Mouse (Mus musculus) kidney, postnatal 0 days (tissue): ENCODE results near the gene Nme3. TPM values are rescaled to one million over a fixed set of nuclear protein-coding genes. Genes with fewer than 3 reads are reported as not detected.
A peak's percentile ranks its signal among the peaks of the same experiment; 100 is the strongest.

Experiments
- ATAC-seq: fragments of 200-750 bp; cut with Nextera tagmentation; replicated peaks from 2 replicates; pipeline ENCODE4 v1.8.0; 2017; ENCODE audit warnings: low read depth, moderate number of reproducible peaks, moderate TSS enrichment, moderate library complexity; ENCODE audit not compliant: low FRiP score
- DNase-seq: peaks from one replicate; pipeline ENCODE4 v3.0.0-alpha.2; 2016; ENCODE audit warnings: low spot score
- H3K27ac ChIP-seq: fragments of 300-500 bp; sonication (generic); 2 replicates; pipeline ENCODE4 v1.5.1; 2014; ENCODE audit warnings: mild to moderate bottlenecking
- H3K27me3 ChIP-seq: fragments of 300-500 bp; sonication (generic); 2 replicates; pipeline ENCODE4 v1.6.1; 2014; ENCODE audit warnings: low read length, mixed read lengths; ENCODE audit not compliant: insufficient read depth
- H3K36me3 ChIP-seq: fragments of 300-500 bp; sonication (generic); 2 replicates; pipeline ENCODE4 v1.6.1; 2014; ENCODE audit warnings: low read length, mixed read lengths; ENCODE audit not compliant: insufficient read depth
- H3K4me1 ChIP-seq: fragments of 300-500 bp; sonication (generic); replicated peaks from 2 replicates; pipeline ENCODE4 v1.6.1; 2014; ENCODE audit warnings: antibody characterized with exemption, low read length, mixed read lengths; ENCODE audit not compliant: insufficient read depth
- H3K4me2 ChIP-seq: fragments of 300-500 bp; sonication (generic); 2 replicates; pipeline ENCODE4 v1.6.1; 2014; ENCODE audit warnings: mild to moderate bottlenecking, low read length, moderate library complexity, mixed read lengths
- H3K4me3 ChIP-seq: fragments of 300-500 bp; sonication (generic); replicated peaks from 2 replicates; pipeline ENCODE4 v1.5.1; 2014; ENCODE audit warnings: low read depth, low read length
- H3K9ac ChIP-seq: fragments of 300-500 bp; sonication (generic); 2 replicates; pipeline ENCODE4 v1.6.1; 2014; ENCODE audit warnings: low read depth, low read length
- H3K9me3 ChIP-seq: fragments of 300-500 bp; sonication (generic); replicated peaks from 2 replicates; pipeline ENCODE4 v1.6.1; 2016; ENCODE audit warnings: low read length, inconsistent platforms, mixed read lengths
- CTCF ChIP-seq: IDR thresholded peaks from 2 replicates; pipeline ENCODE4 v1.5.1; 2016; ENCODE audit warnings: antibody characterized with exemption, low read depth, mild to moderate bottlenecking, moderate library complexity
- WGBS: fragments of 180-500 bp; shearing (Covaris S2); extraction: QIAGEN DNeasy Blood & Tissue Kit; methylation state at CpG from one replicate; pipeline ENCODE4 v1.1.7; 2014; 5-methylcytosine and 5-hydroxymethylcytosine counted together
- polyA plus RNA-seq: library from polyadenylated mRNA; unstranded; fragments of >200 nt; fragmentation: Nextera tagmentation; extraction: Ambion mirVana; gene quantifications from 2 replicates; pipeline ENCODE4 v1.2.1, GENCODE M21; 2015

Gene Nme3
- polyA plus RNA-seq, 1 experiment from 2014 or later = 93.1 TPM

- ATAC-seq (no peak), DNase-seq (no peak)
- peaks cover 6% of the 10 kb centered on the region; the same call in 1 of the 2 replicates for H3K4me1 ChIP-seq
- H3K27me3 ChIP-seq = no peaks in the 10 kb centered on the region
- no peak overlapping the region for H3K4me3 ChIP-seq
- peaks cover 30% of the 10 kb centered on the region for H3K36me3 ChIP-seq
- H3K4me2 ChIP-seq = no peak overlapping the region
- no peak overlapping the region for H3K27ac ChIP-seq
- TF ChIP-seq CTCF = no peak
- 93% methylated on average over 12 of the region's 12 CpGs for WGBS
- no peaks in the 10 kb centered on the region for H3K9me3 ChIP-seq
- no peak overlapping the region for H3K9ac ChIP-seq
These were observed 3.5 kb upstream of the Nme3 start for GRCm38 (mm10) chr17:24892785-24893184.

GRCm38 (mm10) chr17:24893276-24893675 lies 3.0 kb upstream of the Nme3 start:
- TF ChIP-seq CTCF = no peak
- Histone ChIP-seq H3K36me3 (peaks cover 30% of the 10 kb centered on the region), H3K9me3 (no peaks in the 10 kb centered on the region), H3K4me1 (peaks cover 6% of the 10 kb centered on the region; the same call in 1 of the 2 replicates), H3K4me3 (no peak overlapping the region), H3K27ac (no peak overlapping the region), H3K9ac (no peak overlapping the region), H3K4me2 (no peak overlapping the region), H3K27me3 (no peaks in the 10 kb centered on the region)
- DNase-seq (no peak), ATAC-seq (no peak)
- 91% methylated on average over 2 of the region's 2 CpGs for WGBS

- no peak for TF ChIP-seq CTCF
- H3K4me1 ChIP-seq = peaks cover 6% of the 10 kb centered on the region; the same call in 1 of the 2 replicates
- no peaks in the 10 kb centered on the region for H3K9me3 ChIP-seq
- peak overlapping the region; percentile 95 for H3K4me2 ChIP-seq
- H3K9ac ChIP-seq = peak overlapping the region; percentile 93
- H3K27me3 ChIP-seq = no peaks in the 10 kb centered on the region
- H3K27ac ChIP-seq = peak overlapping the region; percentile 89
- H3K36me3 ChIP-seq = peaks cover 39% of the 10 kb centered on the region
- DNase-seq = no peak
- WGBS = 8% methylated on average over 31 of the region's 31 CpGs
- peak; percentile 2; the same call in 1 of the 2 replicates for ATAC-seq
- H3K4me3 ChIP-seq = peak overlapping the region; percentile 86
These were observed 2.0 kb upstream of the Nme3 start for GRCm38 (mm10) chr17:24894061-24894994.

GRCm38 (mm10) chr17:24894995-24895547 lies 1.2 kb upstream of the Nme3 start, which contains the start of the genes Eme2 and Mrps34:
Eme2 (minus strand) TSS chr17:24895087.
Mrps34 (plus strand) TSS chr17:24895116.
- WGBS = under 1% methylated on average over 62 of the region's 62 CpGs

GRCm38 (mm10) chr17:24895571-24896240 lies 594 bp upstream of the Nme3 start:
- TF ChIP-seq CTCF = no peak
- Histone ChIP-seq H3K4me2 (peak overlapping the region; percentile 95), H3K9me3 (no peaks in the 10 kb centered on the region), H3K4me3 (peak overlapping the region; percentile 86), H3K36me3 (peaks cover 47% of the 10 kb centered on the region), H3K9ac (peak overlapping the region; percentile 93), H3K4me1 (peaks cover 6% of the 10 kb centered on the region; the same call in 1 of the 2 replicates), H3K27ac (peak overlapping the region; percentile 89), H3K27me3 (no peaks in the 10 kb centered on the region)
- 6% methylated on average over 23 of the region's 23 CpGs for WGBS
- DNase-seq (no peak), ATAC-seq (no peak; the same call in 1 of the 2 replicates)

More at GRCm38 (mm10) chr17:24894995-24895547, 1.2 kb upstream of the Nme3 start, which contains the start of the genes Eme2 and Mrps34:
- H3K27ac ChIP-seq = peak within 1 kb of the TSS; percentile 89
- peaks cover 46% of the 10 kb centered on the region for H3K36me3 ChIP-seq
- ATAC-seq (peak; percentile 38), DNase-seq (peak; percentile 93)
- no peaks in the 10 kb centered on the region for H3K9me3 ChIP-seq
- no peak for TF ChIP-seq CTCF
- no peaks in the 10 kb centered on the region for H3K27me3 ChIP-seq
- H3K9ac ChIP-seq = peak within 1 kb of the TSS; percentile 93
- H3K4me1 ChIP-seq = peaks cover 6% of the 10 kb centered on the region; the same call in 1 of the 2 replicates
- H3K4me2 ChIP-seq = peak within 1 kb of the TSS; percentile 95
- peak within 1 kb of the TSS; percentile 86 for H3K4me3 ChIP-seq

- Histone ChIP-seq H3K4me1 (peaks cover 6% of the 10 kb centered on the region; the same call in 1 of the 2 replicates), H3K9ac (peak overlapping the region; percentile 78), H3K9me3 (no peaks in the 10 kb centered on the region), H3K4me3 (peak overlapping the region; percentile 86), H3K36me3 (peaks cover 50% of the 10 kb centered on the region), H3K27me3 (no peaks in the 10 kb centered on the region), H3K27ac (peak overlapping the region; percentile 89), H3K4me2 (peak overlapping the region; percentile 95)
- ATAC-seq (no peak), DNase-seq (no peak)
- WGBS = 19% methylated on average over 11 of the region's 11 CpGs
- no peak for TF ChIP-seq CTCF
These were observed 631 bp downstream of the Nme3 start for GRCm38 (mm10) chr17:24896993-24897269.
